Mouse (Mus musculus): Measurements from ENCODE around the gene Hdhd5. TPM values are rescaled to one million over a fixed set of nuclear protein-coding genes. Genes with fewer than 3 reads are reported as not detected.

Hdhd5 gene
- total and polyA plus RNA-seq, 3 experiments: 10.9 to 21.5 (median 11.4) TPM

- dilution Hi-C loops (cut with MboI; ENCODE audit: extremely low pct_ligation_motif_present, extremely low pct_unique_long_range_greater_than_20kb, low sequenced_read_pairs) (no loop called here), in situ Hi-C loops (cut with MboI; ENCODE audit: low pct_ligation_motif_present, low pct_unique_long_range_greater_than_20kb, low sequenced_read_pairs) (no loop called here)
- H3K36me3 ChIP-seq (replicated peaks in 1 of 2; ENCODE audit: control insufficient read depth in 1 of 2, insufficient read depth in 1 of 2, low read length in 1 of 2): peaks cover 37 to 78% of the 10 kb centered on the region in 2 experiments
- no peaks in the 10 kb centered on the region for H3K79me2 ChIP-seq (replicated peaks; ENCODE audit: control insufficient read depth, extremely low read depth, insufficient read depth, poor library complexity, severe bottlenecking)
- no peak overlapping the region for H3K4me3 ChIP-seq (replicated peaks in 1 of 3; ENCODE audit: low read depth in 2 of 3, low read length in 2 of 3, poor library complexity in 1 of 3)
- DNase-seq (ENCODE audit: extremely low read depth): no peak
- no peaks in the 10 kb centered on the region for H3K27me3 ChIP-seq (replicated peaks)
- no peak for TF ChIP-seq POLR2A (IDR thresholded peaks at IDR 0.05; ENCODE audit: low read depth, low read length)
- no peak for TF ChIP-seq POLR2AphosphoS2 (IDR thresholded peaks at IDR 0.05; ENCODE audit: low read depth, low read length)
- no peak for TF ChIP-seq MAX (IDR thresholded peaks at IDR 0.05; ENCODE audit: low read length)
- no peak for TF ChIP-seq ZMIZ1 (IDR thresholded peaks at IDR 0.05; ENCODE audit: low read depth, low read length)
- no peak for TF ChIP-seq SIN3A (IDR thresholded peaks at IDR 0.05; ENCODE audit: low read length)
- no peak for TF ChIP-seq E2F4 (IDR thresholded peaks at IDR 0.05; ENCODE audit: insufficient replicate concordance, low read depth, low read length)
- no peak for TF ChIP-seq GABPA (IDR thresholded peaks at IDR 0.05; ENCODE audit: insufficient replicate concordance, low read depth, low read length)
- TF ChIP-seq MEF2A (IDR thresholded peaks at IDR 0.05; ENCODE audit: borderline replicate concordance, low read depth, low read length): no peak
- TF ChIP-seq JUND (conservative IDR thresholded peaks at IDR 0.05; ENCODE audit: low read depth, low read length): no peak
- TF ChIP-seq USF2 (conservative IDR thresholded peaks at IDR 0.05; ENCODE audit: low read depth, low read length): no peak
- TF ChIP-seq JUN (IDR thresholded peaks at IDR 0.05; ENCODE audit: insufficient read depth, low read depth, low read length): no peak
- no peak for TF ChIP-seq KAT2A (IDR thresholded peaks at IDR 0.05; ENCODE audit: insufficient replicate concordance, low read length)
- TF ChIP-seq ZKSCAN1 (IDR thresholded peaks at IDR 0.05; ENCODE audit: borderline replicate concordance, low read depth, low read length): no peak
- no peak for TF ChIP-seq NRF1 (IDR thresholded peaks at IDR 0.05; ENCODE audit: low read depth, low read length)
- no peak for TF ChIP-seq MXI1 (IDR thresholded peaks at IDR 0.05; ENCODE audit: low read depth, low read length)
- TF ChIP-seq ZC3H11A (IDR thresholded peaks at IDR 0.05; ENCODE audit: low read depth, low read length): no peak
- no peak for TF ChIP-seq ETS1 (conservative IDR thresholded peaks at IDR 0.05; ENCODE audit: low read depth, low read length)
- no peaks in the 10 kb centered on the region for H3K4me1 ChIP-seq (ENCODE audit: control insufficient read depth in 1 of 2, insufficient read depth in 2 of 2)
- H3K9ac ChIP-seq (ENCODE audit: insufficient read depth, low read depth): no peak overlapping the region
- H3K4me2 ChIP-seq (ENCODE audit: insufficient read depth, low read depth, poor library complexity, severe bottlenecking): no peak overlapping the region
- H3K27ac ChIP-seq (ENCODE audit: insufficient read depth, low read depth): no peak overlapping the region
- no peaks in the 10 kb centered on the region for H3K9me3 ChIP-seq (replicated peaks; ENCODE audit: low read length)
These were observed 19.9 kb downstream of the Hdhd5 start for GRCm38 (mm10) chr6:120511212-120511611.

- TF ChIP-seq RAD21 (IDR thresholded peaks at IDR 0.05; ENCODE audit: low read depth, low read length): no peak
- no peak for TF ChIP-seq USF1 (IDR thresholded peaks at IDR 0.05; ENCODE audit: low read depth, low read length)
- no peak for TF ChIP-seq JUND (conservative IDR thresholded peaks at IDR 0.05; ENCODE audit: low read depth, low read length)
- no peak for TF ChIP-seq KAT2A (IDR thresholded peaks at IDR 0.05; ENCODE audit: insufficient replicate concordance, low read length)
- no peak for TF ChIP-seq ELF1 (IDR thresholded peaks at IDR 0.05; ENCODE audit: low read depth, low read length)
- no peak for TF ChIP-seq BHLHE40 (IDR thresholded peaks at IDR 0.05; ENCODE audit: low read depth, low read length)
- no peak for TF ChIP-seq CTCF (conservative IDR thresholded peaks at IDR 0.05 in 1 of 2, IDR thresholded peaks at IDR 0.05 in 1 of 2; ENCODE audit: low read depth in 2 of 2, low read length in 2 of 2)
- no peak for TF ChIP-seq MAZ (IDR thresholded peaks at IDR 0.05; ENCODE audit: low read depth, low read length)
- TF ChIP-seq SIN3A (IDR thresholded peaks at IDR 0.05; ENCODE audit: low read length): no peak
- TF ChIP-seq HCFC1 (IDR thresholded peaks at IDR 0.05; ENCODE audit: low read depth, low read length): no peak
- TF ChIP-seq UBTF (IDR thresholded peaks at IDR 0.05; ENCODE audit: low read depth, low read length): no peak
- no peak for TF ChIP-seq ZKSCAN1 (IDR thresholded peaks at IDR 0.05; ENCODE audit: borderline replicate concordance, low read depth, low read length)
- TF ChIP-seq RCOR1 (conservative IDR thresholded peaks at IDR 0.05; ENCODE audit: low read depth, low read length): no peak
- TF ChIP-seq ETS1 (conservative IDR thresholded peaks at IDR 0.05; ENCODE audit: low read depth, low read length): no peak
- TF ChIP-seq JUN (IDR thresholded peaks at IDR 0.05; ENCODE audit: insufficient read depth, low read depth, low read length): no peak
- no peak for TF ChIP-seq TBP (conservative IDR thresholded peaks at IDR 0.05; ENCODE audit: low read depth, low read length)
- no peaks in the 10 kb centered on the region for H3K4me1 ChIP-seq (ENCODE audit: control insufficient read depth in 1 of 2, insufficient read depth in 2 of 2)
- peaks cover 37 to 74% of the 10 kb centered on the region in 2 experiments for H3K36me3 ChIP-seq (replicated peaks in 1 of 2; ENCODE audit: control insufficient read depth in 1 of 2, insufficient read depth in 1 of 2, low read length in 1 of 2)
- dilution Hi-C loops (cut with MboI; ENCODE audit: extremely low pct_ligation_motif_present, extremely low pct_unique_long_range_greater_than_20kb, low sequenced_read_pairs): no loop called here
- H3K79me2 ChIP-seq (replicated peaks; ENCODE audit: control insufficient read depth, extremely low read depth, insufficient read depth, poor library complexity, severe bottlenecking): no peaks in the 10 kb centered on the region
- H3K27me3 ChIP-seq (replicated peaks): no peaks in the 10 kb centered on the region
- no peak overlapping the region for H3K4me3 ChIP-seq (replicated peaks in 1 of 3; ENCODE audit: low read depth in 2 of 3, low read length in 2 of 3, poor library complexity in 1 of 3)
- no peak for DNase-seq (ENCODE audit: extremely low read depth)
- H3K4me2 ChIP-seq (ENCODE audit: insufficient read depth, low read depth, poor library complexity, severe bottlenecking): no peak overlapping the region
- no peak overlapping the region for H3K27ac ChIP-seq (ENCODE audit: insufficient read depth, low read depth)
- in situ Hi-C loops (cut with MboI; ENCODE audit: low pct_ligation_motif_present, low pct_unique_long_range_greater_than_20kb, low sequenced_read_pairs): no loop called here
- no peak overlapping the region for H3K9ac ChIP-seq (ENCODE audit: insufficient read depth, low read depth)
- no peaks in the 10 kb centered on the region for H3K9me3 ChIP-seq (replicated peaks; ENCODE audit: low read length)
These were observed 20.7 kb downstream of the Hdhd5 start for GRCm38 (mm10) chr6:120510425-120510824.

Measured in CH12.LX (cell line).